Mouse (Mus musculus) liver, postnatal 0 days (tissue): ENCODE measurements at regions not wholly inside any gene's neighbourhood (a gene's known extent, or its start where the extent isn't known, plus 50 kb on each side); places are given as distances from the start of the nearest gene placed in this dataset.

Experiments
- ATAC-seq: fragments of 200-750 bp; cut with Nextera tagmentation; 2 replicates; pipeline ENCODE4 v1.8.0; 2017; ENCODE audit warnings: mild to moderate bottlenecking, moderate library complexity
- DNase-seq: peaks from one replicate; pipeline ENCODE4 v3.0.0-alpha.2; 2016
- H3K27ac ChIP-seq: fragments of 300-500 bp; sonication (generic); 2 replicates; pipeline ENCODE4 v1.5.1; 2014; ENCODE audit warnings: antibody characterized with exemption, moderate library complexity, mild to moderate bottlenecking, low read depth
- H3K27me3 ChIP-seq: fragments of 300-500 bp; sonication (generic); 2 replicates; pipeline ENCODE4 v1.6.1; 2014; ENCODE audit warnings: low read length, control low read depth, mixed read lengths; ENCODE audit not compliant: insufficient read depth
- H3K36me3 ChIP-seq: fragments of 300-500 bp; sonication (generic); replicated peaks from 2 replicates; pipeline ENCODE4 v1.6.1; 2014; ENCODE audit warnings: mild to moderate bottlenecking, control low read depth, low read length, moderate library complexity, mixed read lengths; ENCODE audit not compliant: insufficient read depth
- H3K4me1 ChIP-seq: fragments of 300-500 bp; sonication (generic); 2 replicates; pipeline ENCODE4 v1.6.1; 2014; ENCODE audit warnings: antibody characterized with exemption, mild to moderate bottlenecking, control low read depth; ENCODE audit not compliant: insufficient read depth
- H3K4me2 ChIP-seq: fragments of 300-500 bp; sonication (generic); 2 replicates; pipeline ENCODE4 v1.6.1; 2014; ENCODE audit warnings: low read depth, mild to moderate bottlenecking, low read length, moderate library complexity, mixed read lengths
- H3K4me3 ChIP-seq: fragments of 300-500 bp; sonication (generic); 2 replicates; pipeline ENCODE4 v1.5.1; 2014; ENCODE audit warnings: low read depth, low read length
- H3K9ac ChIP-seq: fragments of 300-500 bp; sonication (generic); replicated peaks from 2 replicates; pipeline ENCODE4 v1.6.1; 2014; ENCODE audit warnings: mild to moderate bottlenecking, moderate library complexity
- H3K9me3 ChIP-seq: fragments of 300-500 bp; sonication (generic); 2 replicates; pipeline ENCODE4 v1.6.1; 2016; ENCODE audit warnings: mild to moderate bottlenecking, control low read depth, low read length, mixed read lengths
- CTCF ChIP-seq: sonication (generic); IDR thresholded peaks from 2 replicates; pipeline ENCODE4 v1.5.1; 2016; ENCODE audit warnings: antibody characterized with exemption, low read depth
- EP300 ChIP-seq: IDR thresholded peaks from 2 replicates; pipeline ENCODE4 v1.6.1; 2016; ENCODE audit warnings: antibody characterized with exemption, low read depth, mild to moderate bottlenecking
- WGBS: fragments of 180-500 bp; shearing (Covaris S2); extraction: QIAGEN DNeasy Blood & Tissue Kit; methylation state at CpG from one replicate; pipeline ENCODE4 v1.1.7; 2014; ENCODE audit not compliant: insufficient replicate concordance; 5-methylcytosine and 5-hydroxymethylcytosine counted together

GRCm38 (mm10) chr9:61714331-61715035 is 199.9 kb downstream of the Rplp1 start:
- no peaks in the 10 kb centered on the region for H3K27me3 ChIP-seq
- no peak overlapping the region for H3K9ac ChIP-seq
- H3K36me3 ChIP-seq, result no peaks in the 10 kb centered on the region
- no peaks in the 10 kb centered on the region for H3K4me1 ChIP-seq
- H3K4me2 ChIP-seq, result no peak overlapping the region
- 50% methylated on average over 19 of the region's 19 CpGs for WGBS
- TF ChIP-seq EP300, result no peak
- no peak for TF ChIP-seq CTCF
- ATAC-seq (no peak), DNase-seq (no peak)
- no peak overlapping the region for H3K4me3 ChIP-seq
- H3K9me3 ChIP-seq, result no peaks in the 10 kb centered on the region
- H3K27ac ChIP-seq, result no peak overlapping the region

- no peaks in the 10 kb centered on the region for H3K4me1 ChIP-seq
- no peaks in the 10 kb centered on the region for H3K9me3 ChIP-seq
- no peaks in the 10 kb centered on the region for H3K27me3 ChIP-seq
- no peak overlapping the region for H3K4me2 ChIP-seq
- no peak overlapping the region for H3K27ac ChIP-seq
- H3K9ac ChIP-seq, result no peak overlapping the region
- H3K36me3 ChIP-seq, result no peaks in the 10 kb centered on the region
- H3K4me3 ChIP-seq, result no peak overlapping the region
- 75% methylated on average over 7 of the region's 7 CpGs for WGBS
- no peak for ATAC-seq
- no peak for DNase-seq
- no peak for TF ChIP-seq CTCF
- TF ChIP-seq EP300, result no peak
Observed at GRCm38 (mm10) chr9:61713806-61714205, 200.5 kb downstream of the Rplp1 start.

- DNase-seq (no peak), ATAC-seq (no peak)
- no peaks in the 10 kb centered on the region for H3K9me3 ChIP-seq
- no peak overlapping the region for H3K27ac ChIP-seq
- peaks cover 6% of the 10 kb centered on the region for H3K4me1 ChIP-seq
- no peak overlapping the region for H3K4me2 ChIP-seq
- no peak overlapping the region for H3K4me3 ChIP-seq
- TF ChIP-seq EP300, result no peak
- TF ChIP-seq CTCF, result no peak
- no peaks in the 10 kb centered on the region for H3K27me3 ChIP-seq
- H3K9ac ChIP-seq, result no peak overlapping the region
- H3K36me3 ChIP-seq, result no peaks in the 10 kb centered on the region
- 60% methylated on average over 7 of the region's 7 CpGs for WGBS
Observed at GRCm38 (mm10) chr9:61711296-61711695, 203.0 kb downstream of the Rplp1 start.

- 42% methylated on average over 7 of the region's 7 CpGs for WGBS
- no peak overlapping the region for H3K9ac ChIP-seq
- peak overlapping the region; percentile 33 for H3K4me2 ChIP-seq
- TF ChIP-seq EP300, result no peak
- TF ChIP-seq CTCF, result peak; percentile 31; the same call in 1 of the 2 replicates
- no peaks in the 10 kb centered on the region for H3K27me3 ChIP-seq
- DNase-seq (peak; percentile 43), ATAC-seq (peak; percentile 43; the same call in 1 of the 2 replicates)
- no peak overlapping the region for H3K4me3 ChIP-seq
- no peaks in the 10 kb centered on the region for H3K36me3 ChIP-seq
- H3K9me3 ChIP-seq, result no peaks in the 10 kb centered on the region
- peak overlapping the region; percentile 60 for H3K27ac ChIP-seq
- peaks cover 17% of the 10 kb centered on the region for H3K4me1 ChIP-seq
Observed at GRCm38 (mm10) chr9:61707875-61708274, 206.5 kb downstream of the Rplp1 start.

GRCm38 (mm10) chr9:61707296-61707695 is 207.0 kb downstream of the Rplp1 start:
- no peaks in the 10 kb centered on the region for H3K9me3 ChIP-seq
- no peaks in the 10 kb centered on the region for H3K27me3 ChIP-seq
- H3K27ac ChIP-seq, result peak overlapping the region; percentile 60; the same call in 1 of the 2 replicates
- H3K4me2 ChIP-seq, result no peak overlapping the region
- 62% methylated on average over 2 of the region's 2 CpGs for WGBS
- no peak overlapping the region for H3K9ac ChIP-seq
- TF ChIP-seq CTCF, result no peak
- no peak for TF ChIP-seq EP300
- DNase-seq (no peak), ATAC-seq (no peak)
- H3K4me3 ChIP-seq, result no peak overlapping the region
- no peaks in the 10 kb centered on the region for H3K36me3 ChIP-seq
- peaks cover 22% of the 10 kb centered on the region for H3K4me1 ChIP-seq

- H3K4me1 ChIP-seq, result peaks cover 24% of the 10 kb centered on the region
- H3K4me2 ChIP-seq, result no peak overlapping the region
- H3K4me3 ChIP-seq, result no peak overlapping the region
- H3K27me3 ChIP-seq, result no peaks in the 10 kb centered on the region
- H3K9ac ChIP-seq, result no peak overlapping the region
- ATAC-seq (no peak), DNase-seq (no peak)
- 61% methylated on average over 6 of the region's 6 CpGs for WGBS
- H3K36me3 ChIP-seq, result no peaks in the 10 kb centered on the region
- H3K9me3 ChIP-seq, result no peaks in the 10 kb centered on the region
- H3K27ac ChIP-seq, result no peak overlapping the region
- TF ChIP-seq CTCF, result no peak
- no peak for TF ChIP-seq EP300
Observed at GRCm38 (mm10) chr9:61706263-61706755, 208.0 kb downstream of the Rplp1 start.
